Mouse (Mus musculus): Measurements from ENCODE around the gene Ina.

- TF ChIP-seq CTCF (IDR thresholded peaks at IDR 0.05; ENCODE audit: control insufficient read depth, insufficient read depth, low read length) (no peak), POLR2A (IDR thresholded peaks at IDR 0.05; ENCODE audit: borderline replicate concordance, control insufficient read depth, low read depth, low read length) (no peak)
Measured at GRCm38 (mm10) chr19:46977460-46977859, 37.0 kb upstream of the Ina start.

Measured in bone marrow, adult 2 months (tissue).